Mouse (Mus musculus): ENCODE results near the gene Atp6v0c.

GRCm38 (mm10) chr17:24162584-24163175, 6.8 kb downstream of the Atp6v0c start:
- TF ChIP-seq CTCF (IDR thresholded peaks at IDR 0.05; ENCODE audit: low read depth) = no peak
- TF ChIP-seq EP300 (optimal IDR thresholded peaks at IDR 0.05) = no peak
